8 mouse cellular contexts compared by ENCODE assay signal in genomic region chr9:103563864-103564610, GRCm38 (mm10).
DNase-seq lines count a peak whose midpoint lies in the region; ATAC-seq lines count a peak whose summit lies in the region.

No protein-coding gene starts in this region.

- H3K4me2 ChIP-seq in heart, embryonic 12.5 days = no peak overlapping the region
- H3K4me2 ChIP-seq in midbrain, embryonic 15.5 days = no peak overlapping the region

- ATAC-seq in heart, embryonic 12.5 days (ENCODE audit: insufficient number of reproducible peaks, low FRiP score) = 0 out of 2 replicates have a peak, but pooled peaks have one; percentile 10
- no peak; the same call in 1 of the 2 replicates for ATAC-seq in midbrain, embryonic 15.5 days (replicated peaks)

- H3K36me3 ChIP-seq in heart, embryonic 12.5 days = no peaks in the 10 kb centered on the region
- H3K36me3 ChIP-seq in midbrain, embryonic 15.5 days (replicated peaks) = no peaks in the 10 kb centered on the region

- H3K4me1 ChIP-seq in heart, embryonic 12.5 days (replicated peaks) = peaks cover 29% of the 10 kb centered on the region
- peaks cover 28% of the 10 kb centered on the region for H3K4me1 ChIP-seq in midbrain, embryonic 15.5 days

- intact Hi-C loops in heart, postnatal 25 days (cut with DNase I) = no loop called here

- no peak for DNase-seq in heart, postnatal 25 days (ENCODE audit: low spot score)
- DNase-seq in A20 (ENCODE audit: low read depth, low spot score) = peak; percentile 33
- DNase-seq in adrenal gland, postnatal 25 days = peak; percentile 48
- peak; percentile 32 for DNase-seq in forelimb bud, embryonic 11.5 days (ENCODE audit: low read depth, low spot score)
- peak; percentile 60 for DNase-seq in kidney, postnatal 14 days
- no peak for DNase-seq in spleen, postnatal 14 days (ENCODE audit: low spot score in 2 of 2)

- no peak overlapping the region for H3K4me3 ChIP-seq in heart, embryonic 12.5 days
- no peak overlapping the region for H3K4me3 ChIP-seq in midbrain, embryonic 15.5 days

- H3K27ac ChIP-seq in heart, embryonic 12.5 days (ENCODE audit: poor library complexity, severe bottlenecking) = no peak overlapping the region
- 0 out of 2 replicates have a peak overlapping the region, but pooled peaks have one; percentile 5 for H3K27ac ChIP-seq in midbrain, embryonic 15.5 days

- H3K27me3 ChIP-seq in heart, embryonic 12.5 days (replicated peaks) = no peaks in the 10 kb centered on the region
- no peaks in the 10 kb centered on the region for H3K27me3 ChIP-seq in midbrain, embryonic 15.5 days (replicated peaks)

- no peak overlapping the region for H3K9ac ChIP-seq in heart, embryonic 12.5 days
- H3K9ac ChIP-seq in midbrain, embryonic 15.5 days = no peak overlapping the region

- no peaks in the 10 kb centered on the region for H3K9me3 ChIP-seq in heart, embryonic 12.5 days (replicated peaks)
- H3K9me3 ChIP-seq in midbrain, embryonic 15.5 days = no peaks in the 10 kb centered on the region

- 58% methylated on average over 10 of the region's 10 CpGs for WGBS in heart, embryonic 12.5 days
- 19% methylated on average over 10 of the region's 10 CpGs for WGBS in midbrain, embryonic 15.5 days

Comparison
In these comparisons a context has a peak if more than half of its experiments do, and no peak if none do; other contexts are left out.
1. DNase-seq: peak in A20 (single experiment), adrenal gland, postnatal 25 days (single experiment), forelimb bud, embryonic 11.5 days (single experiment) and kidney, postnatal 14 days (single experiment); none in heart, postnatal 25 days (single experiment) and spleen, postnatal 14 days (0 of 2).